Mouse (Mus musculus): ENCODE results near the gene 4933414I15Rik.

- TF ChIP-seq CTCF (IDR thresholded peaks at IDR 0.05; ENCODE audit: low read depth) (no peak), EP300 (optimal IDR thresholded peaks at IDR 0.05) (no peak)
These were observed 12.1 kb downstream of the 4933414I15Rik start, which contains the start of gene Zfp354b for GRCm38 (mm10) chr11:50931451-50931866.
